Mouse (Mus musculus): ENCODE measurements around the gene Dcp1a.

The Dcp1a gene

DNA sequence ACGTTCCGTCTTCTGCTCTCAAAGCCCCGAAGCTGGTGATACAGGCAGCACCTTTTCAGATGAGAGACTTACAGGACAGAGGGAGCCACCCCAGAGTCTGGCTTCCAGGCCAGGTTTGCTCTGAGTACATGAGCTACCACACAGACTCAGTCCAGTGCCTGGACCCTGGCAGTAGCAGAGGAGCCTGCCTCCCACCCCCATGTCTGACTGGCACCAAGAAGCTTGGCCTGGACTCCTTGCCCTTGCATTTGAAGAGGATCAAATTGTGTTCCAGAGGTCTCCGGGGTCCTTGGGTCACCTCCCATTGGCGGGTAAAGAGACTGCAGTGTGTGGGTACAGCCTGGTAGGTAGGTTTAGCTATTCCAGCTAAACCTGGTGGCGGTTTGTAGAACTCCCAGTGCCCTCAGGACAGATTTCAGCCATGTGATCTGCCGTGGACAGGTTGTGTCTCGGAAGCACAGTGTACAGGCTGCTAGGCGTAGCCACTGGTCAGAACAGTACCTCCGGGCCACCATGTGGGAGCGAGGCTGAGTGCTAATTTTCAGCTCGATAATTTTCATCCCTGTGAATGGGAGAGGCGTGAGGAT, 81.6 kb downstream of the Dcp1a start:
- DNase-seq (ENCODE audit: low spot score in 2 of 2): no peak

DNA sequence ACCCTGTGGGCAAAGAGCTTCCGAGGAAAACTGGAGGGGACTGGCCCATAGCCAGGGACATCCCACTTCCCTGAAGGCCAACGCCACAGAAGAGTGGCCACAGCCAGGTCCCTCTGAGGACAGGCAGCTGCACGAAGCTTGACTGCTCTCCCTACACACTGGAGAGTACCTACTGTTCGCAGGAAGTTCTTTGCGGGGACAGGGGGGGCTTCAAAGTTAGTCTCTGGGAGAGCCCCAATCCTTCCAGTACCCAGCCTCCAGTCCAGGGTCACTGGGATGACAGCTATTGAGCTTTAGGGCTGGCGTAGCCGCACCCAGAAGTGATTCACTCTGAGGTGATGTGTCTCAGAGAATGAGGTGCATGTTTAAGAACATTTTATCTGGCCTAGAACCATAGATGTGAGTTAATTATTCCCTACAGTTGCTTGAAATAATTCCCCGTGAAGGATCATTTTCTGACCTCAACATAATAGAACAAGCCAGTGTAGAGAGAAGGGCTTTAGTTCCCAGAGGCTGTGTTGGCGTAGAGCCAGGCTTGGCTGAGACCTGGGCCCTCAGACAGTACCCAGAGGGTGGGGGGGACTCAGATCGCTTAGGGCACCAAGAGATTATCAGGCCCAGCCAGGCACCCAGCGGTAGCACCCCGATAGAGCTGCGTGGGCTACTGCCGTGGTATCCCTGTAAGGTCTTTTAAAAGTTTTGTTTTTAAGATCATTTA, 82.3 kb downstream of the Dcp1a start:
- no peak for DNase-seq (ENCODE audit: low spot score in 2 of 2)

GRCm38 (mm10) chr14:30562343-30562742, 83.0 kb downstream of the Dcp1a start:
- no peak for DNase-seq (ENCODE audit: low spot score in 2 of 2)

- DNase-seq (ENCODE audit: low spot score in 2 of 2): no peak
Measured at GRCm38 (mm10) chr14:30564451-30564850, 85.1 kb downstream of the Dcp1a start.

DNA sequence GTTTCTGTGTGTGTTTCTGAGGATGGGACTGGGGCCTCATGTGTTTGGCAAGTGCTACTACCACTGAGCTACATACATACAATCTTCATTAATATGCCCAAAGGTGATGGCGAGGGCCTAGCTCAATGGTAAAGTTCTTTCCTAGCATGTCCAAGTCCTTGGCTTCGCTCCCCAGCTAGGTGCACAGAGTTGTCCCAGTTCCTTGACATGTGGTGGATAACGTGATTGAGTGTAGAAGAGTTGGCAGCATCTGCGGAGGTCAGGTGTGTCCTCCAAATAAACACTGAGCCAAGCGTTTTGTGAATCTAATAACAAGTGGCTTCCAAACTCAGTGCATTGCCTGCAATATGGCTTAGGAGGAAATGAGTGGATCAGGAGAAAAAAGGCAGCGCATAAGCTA, 87.0 kb downstream of the Dcp1a start:
- no peak for DNase-seq (ENCODE audit: low spot score in 2 of 2)

DNA sequence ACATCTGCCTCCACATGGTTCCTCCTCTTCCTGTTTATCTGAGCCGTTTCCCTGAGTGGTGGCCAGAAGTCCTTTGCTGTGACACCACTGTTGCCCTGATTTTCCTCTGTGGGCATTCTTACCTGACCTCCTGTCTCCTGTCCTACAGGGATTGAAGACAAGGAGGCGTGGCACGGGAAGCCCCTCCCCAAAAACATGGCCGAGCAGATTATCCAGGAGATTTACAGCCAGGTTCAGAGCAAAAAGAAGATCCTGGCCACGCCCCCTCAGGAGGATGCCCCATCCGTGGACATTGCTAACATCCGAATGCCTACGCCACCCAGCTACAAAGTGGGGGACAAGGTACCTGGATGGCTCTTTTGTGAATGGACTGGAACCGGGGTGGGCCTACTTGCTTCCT, 88.7 kb downstream of the Dcp1a start:
- DNase-seq (ENCODE audit: low spot score in 2 of 2): no peak

- DNase-seq (ENCODE audit: low spot score in 2 of 2): no peak
Measured at GRCm38 (mm10) chr14:30570303-30570702, 91.0 kb downstream of the Dcp1a start.

- no peak for DNase-seq (ENCODE audit: low spot score in 2 of 2)
Measured at GRCm38 (mm10) chr14:30572253-30572652, 92.9 kb downstream of the Dcp1a start.

DNA sequence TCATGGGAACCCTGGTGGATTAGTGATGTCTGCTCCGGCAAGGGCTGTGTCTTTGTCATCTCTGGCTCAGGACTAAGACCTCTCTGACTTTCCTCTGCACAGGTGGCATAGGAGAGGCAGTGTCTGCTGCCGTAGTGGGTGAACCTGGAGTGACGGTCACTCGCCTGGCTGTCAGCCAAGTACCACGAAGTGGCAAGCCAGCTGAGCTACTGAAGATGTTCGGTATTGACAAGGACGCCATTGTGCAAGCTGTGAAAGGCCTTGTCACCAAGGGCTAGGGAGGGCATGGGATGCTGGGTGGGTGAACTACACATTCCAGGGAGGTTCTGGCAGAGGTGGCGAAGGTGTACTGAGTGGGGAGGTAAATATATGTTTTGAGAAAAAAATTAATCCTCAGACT, 93.9 kb downstream of the Dcp1a start:
- no peak for DNase-seq (ENCODE audit: low spot score in 2 of 2)

- DNase-seq (ENCODE audit: low spot score in 2 of 2): peak; percentile 49 to 83
Measured at GRCm38 (mm10) chr14:30573983-30574584, 94.7 kb downstream of the Dcp1a start.

DNA sequence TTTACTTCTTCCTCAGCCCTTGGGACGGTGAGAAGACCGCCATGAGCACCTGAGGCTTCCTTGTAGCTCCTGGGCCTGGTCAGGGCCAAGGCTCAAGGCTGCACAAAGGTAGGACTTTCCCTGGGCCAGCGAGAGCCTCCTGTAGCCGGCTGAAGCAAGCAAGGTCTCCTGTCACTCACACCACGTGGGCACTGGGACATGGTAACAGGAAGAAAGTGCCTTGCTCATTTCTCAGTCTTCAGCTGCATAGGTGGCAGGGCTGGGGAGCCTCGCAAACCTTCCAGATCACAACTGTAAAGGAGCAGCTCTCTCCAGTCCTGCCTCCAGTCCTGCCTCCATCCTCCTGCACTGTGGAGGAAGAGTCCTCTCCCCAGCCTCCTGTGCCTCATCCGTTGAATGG, 96.5 kb downstream of the Dcp1a start:
- no peak for DNase-seq (ENCODE audit: low spot score in 2 of 2)

DNA sequence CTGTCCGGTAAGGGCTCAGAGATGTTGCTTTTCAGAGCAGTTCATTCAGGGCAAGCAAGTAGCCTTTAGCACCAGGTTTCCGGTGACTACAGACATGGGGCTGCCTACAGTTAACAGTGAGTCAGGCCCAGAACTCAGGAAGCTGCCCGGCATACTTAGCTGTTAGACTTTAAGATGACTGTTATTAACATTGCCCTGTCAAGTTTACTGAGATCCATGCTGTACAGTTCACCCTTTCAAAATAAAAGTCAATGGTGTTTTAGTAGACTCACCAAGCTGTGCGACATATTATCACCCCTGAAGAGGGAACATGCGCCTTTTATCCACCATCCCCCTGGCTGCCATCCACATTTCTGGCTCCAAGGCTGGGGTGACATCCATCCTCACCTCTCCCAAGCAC, 96.9 kb downstream of the Dcp1a start:
- DNase-seq (ENCODE audit: low spot score in 2 of 2): no peak

All from frontal cortex, postnatal 14 days (tissue).